Mouse (Mus musculus): Measurements from ENCODE around the gene H2-T24.
"Not testable (repeated sequence)": the region's sequence is repeated elsewhere in the genome, so short reads cannot be mapped to it uniquely, and the experiment has no call there.

H2-T24 gene

DNA sequence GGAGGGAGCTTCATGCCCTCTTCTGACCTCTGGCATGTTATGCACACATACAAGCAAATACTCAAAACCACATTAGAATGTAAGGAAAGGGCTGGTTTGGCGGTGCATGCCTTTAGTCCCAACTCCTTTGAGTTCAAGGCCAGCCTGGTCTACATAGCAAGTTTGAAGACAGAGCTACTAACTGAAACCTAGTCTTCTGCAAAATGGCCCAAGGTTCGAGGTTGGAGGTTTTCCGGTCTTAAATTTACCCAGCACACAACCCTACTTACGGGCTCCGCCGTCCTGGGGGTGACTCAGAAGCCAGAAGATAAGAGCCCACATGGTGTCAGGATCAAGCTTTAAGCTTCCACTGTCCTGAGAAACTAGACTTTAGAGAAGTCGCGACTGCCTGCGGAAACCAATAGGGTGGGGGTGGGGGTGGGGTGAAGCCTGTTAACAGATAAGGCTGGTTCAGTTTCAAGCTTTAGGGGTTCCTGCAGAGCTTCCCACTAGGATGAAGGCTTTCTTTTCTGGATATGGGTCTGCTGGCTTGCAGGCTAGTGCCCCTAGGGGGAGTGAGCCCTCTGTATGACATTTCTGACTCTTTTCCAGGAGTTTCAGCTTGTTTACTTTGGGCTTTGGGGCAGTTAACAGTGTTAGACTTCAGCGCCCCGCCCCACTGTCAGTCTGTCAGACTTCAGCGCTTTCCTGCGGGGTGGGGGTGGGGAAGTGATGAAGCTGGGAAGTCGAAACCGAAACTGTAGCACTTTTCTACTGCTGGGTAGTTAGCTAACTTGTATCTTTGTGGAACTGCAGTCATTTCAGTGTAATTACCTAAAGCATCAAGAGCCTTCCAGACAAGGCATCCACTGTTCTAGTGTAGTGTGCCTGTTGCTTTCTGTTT, at the start of gene H2-T24:
TSS of gene H2-T24 (minus strand) at position 370 of the 883 bp plus-strand sequence.
- peak in 1 of 2 experiments; percentile 51 for DNase-seq (ENCODE audit: low spot score in 2 of 2)

GRCm38 (mm10) chr17:36060829-36061228, 40.5 kb upstream of the H2-T24 start:
- peak; percentile 90 to 93 for DNase-seq (ENCODE audit: low spot score in 2 of 2)

- not testable (repeated sequence) for DNase-seq (ENCODE audit: low spot score in 2 of 2)
These were observed 38.0 kb upstream of the H2-T24 start, which contains the start of gene Gm11127 for GRCm38 (mm10) chr17:36058362-36058761. Gene Gm11127, minus strand, starts transcription at chr17:36058371.

DNA sequence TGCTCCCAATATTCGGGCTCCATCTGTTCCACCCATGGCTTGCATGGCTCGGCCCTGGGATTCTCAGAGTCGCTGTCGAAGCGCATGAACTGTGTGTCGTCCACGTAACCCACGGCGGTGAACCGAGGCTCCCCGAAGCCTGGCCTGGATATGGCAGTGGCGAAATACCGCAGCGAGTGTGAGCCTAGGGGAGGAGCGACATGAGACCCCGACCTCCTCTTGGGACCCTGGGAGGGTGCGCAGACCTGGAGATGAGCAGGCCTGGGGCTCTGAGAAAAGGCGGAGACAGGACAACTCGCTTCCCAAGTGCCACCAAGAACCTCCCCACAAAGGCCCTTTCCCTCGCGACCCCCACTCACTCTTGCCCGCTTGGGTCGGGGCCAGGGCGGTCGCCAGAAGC, 37.6 kb upstream of the H2-T24 start:
- DNase-seq (ENCODE audit: low spot score in 2 of 2): not testable (repeated sequence)

- DNase-seq (ENCODE audit: low spot score in 2 of 2): no peak
These were observed 22.9 kb upstream of the H2-T24 start for GRCm38 (mm10) chr17:36043286-36043685.

DNA sequence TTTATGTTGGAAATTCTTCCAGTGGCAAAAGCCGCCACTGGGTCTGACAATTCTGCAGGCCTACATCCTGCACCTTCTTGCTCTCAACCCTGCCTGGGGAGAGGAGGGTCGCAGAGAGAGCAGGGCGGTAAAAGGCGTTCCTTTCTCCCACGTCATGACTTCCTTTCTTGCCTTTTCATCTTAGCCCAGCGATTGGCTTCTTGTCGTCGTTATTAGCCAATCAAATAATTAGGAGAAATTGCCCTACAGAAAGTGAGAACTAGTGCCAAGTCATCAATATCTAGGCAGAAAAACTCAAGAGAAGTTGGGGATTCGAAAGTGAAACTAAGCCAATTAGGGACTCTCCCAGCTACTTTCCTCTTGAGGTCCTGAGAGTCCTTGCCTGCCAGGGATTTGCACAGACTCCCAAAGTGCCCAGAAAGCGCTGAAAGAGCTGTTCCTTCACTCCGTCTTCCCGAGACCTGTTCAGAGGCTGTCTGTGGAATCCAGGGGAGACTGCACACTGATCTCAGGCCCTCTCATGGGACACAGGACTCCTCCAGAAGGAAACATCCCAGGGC, 22.3 kb upstream of the H2-T24 start, which contains the start of the genes H2-T22 and Gm6034:
TSS of gene H2-T22 (minus strand) at position 138 of the 560 bp plus-strand sequence.
TSS of gene Gm6034 (plus strand) at position 352 of the 560 bp plus-strand sequence.
- peak; percentile 60 to 67 for DNase-seq (ENCODE audit: low spot score in 2 of 2)

DNA sequence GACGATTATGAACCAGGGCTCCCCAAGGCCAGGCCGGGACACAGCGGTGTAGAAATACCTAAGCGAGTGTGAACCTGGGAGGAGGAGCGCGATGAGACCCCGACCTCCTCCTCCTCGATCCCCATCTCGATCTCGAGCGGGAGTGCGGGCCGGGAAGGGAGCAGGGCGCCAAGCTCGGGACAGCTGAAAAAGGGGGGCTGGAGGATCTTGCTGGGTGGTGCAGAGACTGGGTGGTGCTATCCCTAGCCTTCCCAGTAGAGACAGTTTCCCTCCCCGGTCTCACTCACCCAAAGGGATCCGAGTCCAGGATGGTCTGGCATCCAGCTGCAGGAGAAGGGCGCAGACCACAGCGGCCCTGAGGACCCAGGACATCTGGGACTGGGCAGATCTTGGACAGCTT, 21.7 kb upstream of the H2-T24 start:
- not testable (repeated sequence) for DNase-seq (ENCODE audit: low spot score in 2 of 2)

GRCm38 (mm10) chr17:36040604-36041003, 20.2 kb upstream of the H2-T24 start:
- not testable (repeated sequence) for DNase-seq (ENCODE audit: low spot score in 2 of 2)

GRCm38 (mm10) chr17:36036126-36036525, 15.8 kb upstream of the H2-T24 start:
- not testable (repeated sequence) for DNase-seq (ENCODE audit: low spot score in 2 of 2)

GRCm38 (mm10) chr17:36035010-36035638, 14.8 kb upstream of the H2-T24 start:
- DNase-seq (ENCODE audit: low spot score in 2 of 2): peak; percentile 70 to 73

DNA sequence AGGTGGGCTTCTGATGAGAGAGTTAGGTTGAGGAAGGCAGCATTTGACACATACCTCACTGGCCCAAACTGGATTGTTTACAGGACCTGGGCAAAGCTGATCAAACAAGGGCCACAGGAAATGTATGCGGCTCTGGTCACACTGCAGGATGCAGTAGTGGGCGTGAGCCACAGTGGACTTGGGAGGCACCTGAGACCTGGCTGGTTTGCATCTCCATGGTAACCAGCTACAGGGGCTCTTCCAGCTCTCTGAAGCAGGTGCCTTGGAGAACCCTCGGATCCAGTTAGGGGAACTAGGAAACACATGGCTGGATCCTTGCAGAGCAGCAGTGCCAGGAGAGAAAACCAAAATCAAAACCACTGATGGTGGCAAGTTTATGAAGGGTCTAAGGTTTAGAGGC, 14.2 kb upstream of the H2-T24 start:
- not testable (repeated sequence) for DNase-seq (ENCODE audit: low spot score in 2 of 2)

- not testable (repeated sequence) for DNase-seq (ENCODE audit: low spot score in 2 of 2)
These were observed 12.1 kb upstream of the H2-T24 start, which contains the start of gene H2-T23 for GRCm38 (mm10) chr17:36032351-36032875. Gene H2-T23, minus strand, starts transcription at chr17:36032855.

- peak; percentile 47 to 80 for DNase-seq (ENCODE audit: low spot score in 2 of 2)
These were observed 11.4 kb upstream of the H2-T24 start for GRCm38 (mm10) chr17:36031583-36032331.

GRCm38 (mm10) chr17:36030703-36031582, 10.6 kb upstream of the H2-T24 start:
- DNase-seq (ENCODE audit: low spot score in 2 of 2): not testable (repeated sequence)

DNA sequence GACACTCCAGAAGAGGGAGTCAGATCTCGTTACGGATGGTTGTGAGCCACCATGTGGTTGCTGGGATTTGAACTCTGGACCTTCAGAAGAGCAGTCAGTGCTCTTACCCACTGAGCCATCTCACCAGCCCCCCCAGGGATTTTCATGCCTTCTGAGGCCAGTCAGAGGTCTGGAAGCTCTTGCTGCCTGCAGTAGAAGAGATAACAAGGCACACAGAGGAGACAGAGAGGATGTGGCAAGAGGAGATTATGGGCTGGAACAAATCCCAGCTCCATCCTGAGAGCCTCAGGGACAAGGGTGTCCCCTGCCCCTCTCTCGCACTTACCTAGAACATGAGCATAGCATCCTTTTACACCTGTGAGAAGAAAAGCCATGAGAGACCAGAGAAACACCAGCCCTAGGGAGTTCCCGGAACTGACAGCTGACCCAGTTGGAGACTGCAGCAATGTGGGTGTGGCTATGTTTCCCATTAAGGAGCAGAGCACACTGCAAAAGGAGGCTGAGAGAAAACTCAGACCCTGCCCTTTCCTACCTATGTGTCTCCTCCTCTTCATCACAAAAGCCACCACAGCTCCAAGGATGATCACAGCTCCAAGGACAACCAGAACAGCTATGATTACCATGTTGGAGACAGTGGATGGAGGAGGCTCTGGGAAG, 9.8 kb upstream of the H2-T24 start:
- DNase-seq (ENCODE audit: low spot score in 2 of 2): not testable (repeated sequence)

DNA sequence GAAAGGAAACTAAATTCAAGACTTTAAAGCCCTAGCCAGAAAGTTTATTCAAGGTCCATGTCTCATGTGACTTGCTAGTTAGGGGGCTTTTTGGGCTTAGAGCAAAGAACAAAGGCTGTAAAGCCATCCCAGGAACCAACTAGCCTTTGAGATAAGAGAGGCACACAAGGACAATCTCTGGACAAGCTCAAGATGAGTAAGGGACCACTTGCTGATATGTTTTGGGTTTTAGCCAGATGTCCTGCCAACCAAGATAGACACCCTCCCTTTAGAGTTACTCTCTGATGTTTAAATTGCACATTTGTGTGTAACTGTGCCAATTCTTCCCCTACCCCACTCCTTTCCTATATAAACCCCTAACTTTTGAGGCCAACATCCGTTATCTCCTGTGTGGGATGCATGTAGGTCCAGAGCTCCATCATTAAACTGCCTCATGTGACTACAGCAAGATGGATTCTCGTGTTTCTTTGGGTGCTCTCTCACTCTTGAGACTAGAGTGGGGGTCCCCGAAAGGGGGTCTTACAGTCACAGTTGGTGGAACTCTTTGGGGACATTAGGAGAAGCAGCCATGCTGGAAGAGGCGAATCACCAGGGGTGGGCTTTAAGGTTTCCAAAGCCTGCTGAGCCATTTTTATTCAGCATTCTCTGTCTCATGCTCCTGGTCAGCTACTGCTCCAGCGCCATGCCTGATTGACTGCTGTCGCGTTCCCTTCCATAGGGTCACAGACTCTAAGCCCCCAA, 8.7 kb upstream of the H2-T24 start:
- no peak for DNase-seq (ENCODE audit: low spot score in 2 of 2)

- DNase-seq (ENCODE audit: low spot score in 2 of 2): no peak
These were observed 7.3 kb upstream of the H2-T24 start for GRCm38 (mm10) chr17:36027663-36028062.

DNA sequence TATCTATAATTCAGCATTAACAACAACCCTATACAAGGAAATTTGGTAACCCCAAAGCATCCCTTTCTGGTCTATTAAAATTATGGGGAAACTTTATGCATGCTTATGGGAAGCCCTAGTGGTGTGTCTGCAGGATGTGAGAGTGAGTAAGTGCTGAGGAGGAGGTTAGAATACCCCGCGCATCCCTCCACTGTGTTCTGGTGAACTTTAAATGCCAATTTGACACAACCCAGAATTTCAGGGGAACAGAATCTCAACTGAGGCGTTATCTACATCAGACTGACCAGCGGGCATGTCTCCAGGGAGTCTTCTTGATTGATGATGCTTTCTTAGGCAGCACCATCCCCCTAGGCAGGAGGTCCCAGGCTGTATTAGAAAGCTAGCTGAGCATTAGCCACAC, 5.5 kb upstream of the H2-T24 start:
- DNase-seq (ENCODE audit: low spot score in 2 of 2): no peak

DNA sequence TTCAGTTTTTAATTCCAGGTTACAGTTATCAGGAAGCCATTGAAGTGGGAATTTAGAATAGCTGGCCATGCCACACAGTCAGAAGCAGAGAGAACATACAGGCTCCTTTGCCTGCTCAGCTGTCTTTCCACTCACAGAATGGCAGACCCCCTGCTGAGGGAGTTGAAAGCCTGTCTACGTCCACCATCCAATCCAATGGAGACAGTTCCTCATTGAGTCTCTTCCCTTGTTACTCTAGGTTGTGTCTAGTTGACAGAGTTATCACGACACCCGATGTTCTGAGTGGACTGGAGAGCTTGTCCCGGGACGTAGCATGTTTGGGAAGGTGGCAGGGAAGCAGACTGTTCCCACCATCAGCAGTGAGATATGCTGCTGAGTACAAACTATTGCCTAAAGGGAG, 4.8 kb upstream of the H2-T24 start:
- DNase-seq (ENCODE audit: low spot score in 2 of 2): no peak

Measured in right cerebral cortex, adult 2 months (tissue).